Mouse (Mus musculus) kidney, adult 2 months (tissue): ENCODE data around the gene Gstt2.

ENCODE experiments used
- CTCF ChIP-seq: fragments of 200-500 bp; conservative IDR thresholded peaks from 2 replicates; pipeline ENCODE4 v1.5.1; 2011; ENCODE audit warnings: low read depth, mild to moderate bottlenecking, control low read depth, low read length, moderate library complexity, mixed read lengths; ENCODE audit not compliant: insufficient read depth, insufficient read length
- POLR2A ChIP-seq: fragments of 200-500 bp; IDR thresholded peaks from one replicate; pipeline ENCODE4 v1.6.1; 2011; ENCODE audit warnings: low read depth, low read length, control low read depth

GRCm38 (mm10) chr10:75883232-75883552 is 46.0 kb upstream of the Gstt2 start:
- TF ChIP-seq POLR2A (no peak), CTCF (peak; percentile 72)
